Mouse (Mus musculus) telencephalon, adult 2 months (tissue): ENCODE data around the gene Usp48.

ENCODE experiments used
- DNase-seq: peaks from one replicate; pipeline ENCODE4 v3.0.0-alpha.2; 2011; ENCODE audit warnings: low read depth, low spot score

The Usp48 gene

DNA sequence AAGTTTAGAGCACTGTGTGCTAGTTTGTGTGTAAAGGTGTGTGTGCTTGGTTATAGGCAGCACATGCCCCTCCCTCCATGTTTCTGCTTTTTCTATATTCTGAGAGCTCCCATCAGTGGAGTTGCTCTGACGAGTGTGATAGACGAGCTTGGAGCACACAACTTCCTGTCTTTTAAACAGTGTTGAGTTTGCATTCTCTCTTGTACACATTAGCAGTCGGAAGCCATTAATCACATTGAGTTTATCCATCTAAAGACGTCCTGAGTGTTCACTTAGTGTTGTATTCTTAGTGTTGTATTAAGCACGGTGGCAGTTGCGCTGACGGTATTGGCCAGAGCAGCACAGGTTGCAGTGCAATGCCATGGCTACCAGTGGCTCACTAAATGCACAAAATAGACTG is 15.7 kb downstream of the Usp48 start:
- DNase-seq = no peak

DNA sequence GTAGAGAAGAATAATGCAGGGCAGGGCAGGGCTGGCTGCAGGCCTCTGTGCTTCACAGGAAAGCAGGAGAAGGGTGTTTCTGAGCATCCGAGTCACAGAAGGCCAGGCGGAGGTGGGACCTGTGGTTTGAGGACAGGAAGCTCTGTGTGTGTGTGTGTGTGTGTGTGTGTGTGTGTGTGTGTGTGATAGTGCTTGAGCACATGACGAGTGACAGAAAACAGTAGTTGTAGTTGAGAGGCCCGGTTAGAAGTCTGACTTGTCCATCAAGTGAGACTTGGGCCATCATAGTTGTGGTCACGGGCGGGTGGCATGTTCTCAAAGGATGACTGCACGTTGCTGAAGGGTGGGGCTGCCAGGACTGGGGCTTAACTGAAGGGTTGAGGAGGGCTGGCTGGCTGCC is 16.1 kb downstream of the Usp48 start:
- DNase-seq = no peak

DNA sequence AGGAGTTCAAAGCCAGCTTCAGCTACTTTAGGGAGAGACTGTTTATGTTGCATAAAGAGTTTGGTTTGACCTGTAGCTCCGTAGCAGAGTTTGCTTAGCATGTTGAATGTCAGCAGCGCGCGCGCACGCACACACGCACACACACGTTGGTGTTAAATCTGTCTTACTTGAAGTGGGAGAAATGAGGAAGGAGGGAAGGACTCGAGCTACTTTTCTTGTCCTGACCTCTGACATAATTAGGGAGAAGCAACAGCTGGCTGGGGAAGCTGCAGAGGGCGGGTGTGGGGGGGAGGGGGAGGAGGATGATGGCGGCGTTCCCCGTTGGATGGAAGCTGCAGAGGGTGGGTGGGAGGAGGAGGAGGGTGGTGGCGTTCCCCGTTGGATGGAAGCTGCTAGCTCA is 16.7 kb downstream of the Usp48 start:
- no peak for DNase-seq

DNA sequence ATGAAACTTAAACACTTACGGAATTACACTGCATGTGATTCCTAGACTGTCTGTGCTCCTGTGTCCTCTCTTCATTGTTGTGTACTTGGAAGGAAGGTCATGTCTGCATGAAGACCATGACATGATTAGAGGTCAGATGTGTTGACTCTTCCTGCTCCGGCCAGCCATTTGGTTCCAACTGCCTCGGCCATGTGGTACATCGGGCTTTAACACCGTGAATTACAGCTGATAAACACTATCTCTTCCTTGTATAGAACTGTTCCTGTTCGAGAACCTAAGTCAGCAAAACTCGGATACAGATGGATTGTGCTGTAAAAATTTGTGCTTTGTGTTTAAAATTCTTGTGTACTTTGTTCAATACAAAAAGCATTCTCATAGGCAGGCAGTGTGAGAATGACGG is 29.3 kb downstream of the Usp48 start:
- no peak for DNase-seq

DNA sequence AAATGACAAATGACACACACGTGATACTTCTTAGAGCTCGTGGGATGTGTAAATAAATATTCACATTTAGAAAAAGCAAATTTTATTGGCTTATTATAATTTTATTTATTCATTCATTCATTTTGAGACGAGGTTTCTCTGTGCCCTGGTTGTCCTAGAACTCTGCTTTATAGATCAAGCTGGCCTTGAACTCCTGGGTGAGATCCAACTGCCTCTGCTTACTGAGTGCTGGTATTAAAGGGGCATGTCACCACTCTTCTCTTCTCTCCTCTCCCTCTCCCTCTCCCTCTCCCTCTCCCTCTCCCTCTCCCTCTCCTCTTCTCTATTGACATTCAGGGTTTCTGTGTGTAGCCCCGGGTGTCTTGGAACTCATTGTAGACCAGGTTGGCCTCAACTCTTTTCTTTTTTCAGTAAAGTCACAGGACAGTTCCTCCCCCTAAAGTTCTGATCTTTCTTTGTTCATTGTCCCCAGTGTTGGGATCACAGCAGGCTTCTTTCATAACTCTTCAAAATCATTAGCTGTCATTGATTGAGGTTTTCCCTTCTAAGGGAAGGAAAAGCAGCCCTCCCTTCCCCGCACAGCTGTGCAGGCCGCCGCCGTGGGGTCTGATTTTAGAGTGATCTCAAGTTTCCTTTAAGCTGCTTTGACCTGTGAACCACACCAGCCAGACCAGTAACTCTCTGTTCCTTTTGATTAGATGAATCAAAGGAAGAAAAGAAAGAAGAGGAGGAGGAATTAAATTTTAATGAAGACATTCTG is 34.1 kb downstream of the Usp48 start:
- no peak for DNase-seq

DNA sequence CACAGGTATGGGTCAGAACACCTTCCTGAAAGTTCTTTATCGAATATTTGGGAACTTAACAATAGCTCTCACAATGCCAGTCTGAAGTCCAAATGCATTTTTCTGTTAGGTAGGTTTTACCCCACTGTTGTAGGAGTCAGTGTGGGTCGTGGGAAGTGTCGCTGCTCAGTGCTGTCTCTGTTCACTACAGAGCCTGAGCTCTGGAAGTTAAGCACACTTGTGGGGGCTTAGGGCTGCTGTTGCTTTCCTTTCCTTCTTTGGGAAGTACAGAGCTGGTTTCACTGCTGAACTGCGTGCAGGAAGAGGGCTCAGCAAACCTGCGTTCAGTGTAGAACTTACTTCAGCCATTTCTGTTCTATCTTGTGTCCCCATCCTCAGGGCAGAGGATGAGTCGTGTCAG is 34.8 kb downstream of the Usp48 start:
- DNase-seq = no peak

DNA sequence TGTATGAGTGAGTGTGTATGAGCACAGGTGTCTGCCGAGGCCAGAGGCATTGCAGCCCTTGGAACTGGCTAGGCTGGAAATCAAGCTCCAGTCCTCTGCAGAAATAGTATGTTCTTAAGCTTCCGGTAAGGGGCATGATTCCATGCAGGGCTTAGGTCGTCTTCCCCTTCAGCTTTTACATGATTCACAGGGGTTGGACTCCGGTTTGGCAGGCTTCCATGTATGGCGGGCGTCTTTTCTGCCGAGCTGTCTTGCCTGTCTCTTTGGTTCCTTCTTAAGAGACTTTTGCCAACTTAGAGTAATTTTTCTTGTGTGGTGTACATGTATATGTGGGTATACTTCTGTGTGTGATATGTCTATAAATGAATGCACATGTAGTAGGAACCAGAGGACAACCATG is 35.8 kb downstream of the Usp48 start:
- no peak for DNase-seq

DNA sequence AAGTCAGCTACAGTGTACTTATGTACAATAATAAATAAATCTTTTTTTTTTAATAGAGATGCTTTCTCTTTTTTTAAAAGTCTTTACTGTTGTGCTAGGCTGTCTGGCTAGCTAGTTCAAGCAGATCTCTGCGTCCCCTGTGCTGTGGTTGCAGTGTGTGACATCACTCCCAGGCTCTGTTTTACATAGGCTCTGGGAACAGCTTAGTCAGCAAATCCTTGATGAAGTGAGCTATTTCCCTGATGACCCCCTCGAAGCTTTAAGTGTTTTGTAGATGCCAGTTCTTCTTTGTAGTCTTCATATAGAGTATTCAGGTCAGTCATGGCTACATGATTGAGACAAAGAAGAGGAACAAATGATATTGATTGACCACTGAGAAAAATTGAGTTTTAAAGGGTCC is 36.6 kb downstream of the Usp48 start:
- no peak for DNase-seq

DNA sequence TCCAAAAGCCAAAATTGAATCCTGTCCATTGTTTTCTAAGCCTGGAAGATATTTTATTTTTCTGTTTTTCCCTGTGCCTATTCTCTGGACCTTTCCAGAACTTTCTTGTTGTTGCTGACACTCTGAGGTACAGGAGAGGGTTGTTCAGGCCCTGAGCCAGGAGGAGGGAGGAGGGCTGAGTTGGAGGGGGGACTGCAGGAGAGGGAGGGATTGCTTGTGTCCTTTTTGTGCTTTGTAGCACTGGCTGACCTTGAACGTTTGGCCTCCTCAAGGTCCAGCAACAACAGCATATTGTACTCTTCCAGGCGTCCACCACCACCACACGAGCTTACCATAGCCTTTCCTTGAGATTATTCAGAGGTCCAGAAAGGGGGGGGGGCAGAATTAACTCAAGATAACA is 38.0 kb downstream of the Usp48 start:
- no peak for DNase-seq

DNA sequence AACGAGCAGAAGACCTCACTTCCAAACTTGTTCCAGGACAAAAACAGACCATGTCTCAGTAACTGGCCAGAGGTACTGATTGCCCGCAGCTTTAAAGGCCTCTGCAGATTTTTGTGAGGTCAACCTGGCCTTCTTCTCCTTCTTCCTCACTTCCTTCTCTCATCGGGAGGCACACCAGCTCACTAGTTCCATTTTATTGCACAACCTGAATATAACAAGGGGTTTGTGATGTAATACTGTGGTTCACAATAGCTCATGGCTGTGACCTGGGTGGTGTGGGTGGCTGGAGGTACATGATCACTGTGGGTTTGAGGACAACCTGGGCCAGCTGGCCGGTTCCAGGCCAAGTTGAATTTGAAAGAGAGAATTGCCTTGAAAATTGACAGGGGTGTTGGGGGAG is 39.8 kb downstream of the Usp48 start:
- DNase-seq = no peak

DNA sequence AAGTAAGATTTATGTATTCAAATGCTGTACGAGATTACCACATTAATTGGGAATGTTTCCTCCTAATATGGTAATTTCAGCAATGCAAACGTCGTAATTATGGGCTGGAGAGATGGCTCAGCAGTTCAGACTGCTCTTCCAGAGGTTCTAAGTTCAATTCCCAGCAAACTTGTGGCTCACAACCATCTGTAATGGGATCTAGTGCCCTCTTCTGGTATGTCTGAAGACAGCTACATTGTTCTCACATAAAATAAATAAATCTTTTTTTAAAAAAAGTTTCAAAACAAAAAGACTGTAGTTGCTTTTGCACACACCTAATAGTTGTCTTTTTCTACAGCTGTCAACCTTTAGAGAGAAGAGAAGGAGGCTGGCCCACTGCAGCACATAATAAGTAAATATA is 43.0 kb downstream of the Usp48 start:
- no peak for DNase-seq

DNA sequence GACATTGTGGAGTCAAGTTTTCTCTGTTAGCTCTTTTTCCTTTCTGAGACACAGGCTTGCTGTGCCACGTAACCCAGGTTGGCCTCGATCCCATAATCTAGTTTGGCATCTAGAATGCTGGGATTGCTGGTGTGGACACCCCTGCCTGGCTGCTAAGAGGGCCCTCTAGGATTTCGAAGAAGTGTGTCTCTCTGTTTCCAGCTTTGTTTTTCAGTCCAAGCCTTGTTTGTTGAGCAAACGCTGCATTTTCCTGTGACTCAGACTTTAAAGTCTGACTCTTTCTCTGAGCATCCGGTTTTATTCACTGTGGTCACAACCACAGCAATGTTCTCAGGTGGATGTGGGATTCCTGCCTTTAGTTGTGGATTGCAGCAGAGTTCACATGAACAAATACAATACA is 48.0 kb downstream of the Usp48 start:
- no peak for DNase-seq

DNA sequence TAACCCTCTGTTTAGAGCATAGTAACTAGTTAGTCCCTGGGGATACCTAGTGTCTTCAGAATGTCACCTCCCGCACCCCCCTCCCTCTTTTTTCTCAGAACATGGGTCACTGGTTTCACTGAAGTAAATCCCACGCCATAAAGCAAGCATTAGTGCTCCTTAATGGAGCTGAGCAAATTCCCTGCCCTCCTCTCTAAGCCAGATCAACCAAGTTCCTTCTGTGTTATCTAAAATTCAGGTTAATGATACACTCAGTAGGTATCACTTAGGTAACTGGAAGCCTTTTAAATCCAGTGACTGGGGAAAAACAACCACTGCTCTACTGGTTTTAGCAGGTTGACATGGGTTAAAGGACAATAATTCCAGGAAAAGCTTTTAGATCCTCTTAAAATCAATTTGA is 48.5 kb downstream of the Usp48 start:
- DNase-seq = no peak

DNA sequence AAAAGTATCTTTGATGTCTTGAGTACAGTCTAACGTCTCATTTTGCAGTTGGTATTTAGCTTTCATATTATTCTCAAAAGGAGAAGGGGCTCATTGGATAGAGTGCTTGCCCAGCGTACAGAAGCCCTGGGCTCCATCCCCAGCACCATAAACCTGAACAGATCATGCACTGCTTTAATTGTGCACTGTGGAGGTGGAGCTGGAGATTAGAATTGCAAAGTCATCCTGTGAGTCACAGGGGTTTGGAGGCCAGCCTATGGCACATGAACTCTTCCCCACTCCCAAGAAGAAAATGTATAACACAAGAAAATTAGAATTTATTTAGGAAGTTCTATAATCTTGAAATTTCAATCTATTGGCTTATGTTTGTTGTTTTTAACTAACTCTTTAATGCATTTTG is 49.9 kb downstream of the Usp48 start:
- no peak for DNase-seq

DNA sequence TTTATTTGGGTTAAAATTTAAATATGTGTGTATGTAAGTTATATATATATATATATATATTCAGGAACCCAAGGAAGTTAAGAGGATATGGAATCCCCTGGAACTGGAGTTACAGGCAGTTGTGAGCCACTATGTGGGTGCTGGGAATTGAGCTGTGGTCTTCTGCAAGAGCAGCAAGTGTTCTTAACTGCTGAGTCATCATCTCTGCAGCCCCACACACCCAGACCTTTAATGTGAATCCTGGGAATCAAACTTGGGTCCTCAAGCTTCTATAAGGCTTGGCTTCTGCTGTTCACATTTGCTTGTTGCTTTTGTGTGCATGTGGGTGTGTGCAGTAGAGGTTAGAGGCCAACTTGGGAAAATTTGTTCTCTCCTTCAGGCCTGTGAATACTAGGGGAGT is 52.7 kb downstream of the Usp48 start:
- DNase-seq = no peak

DNA sequence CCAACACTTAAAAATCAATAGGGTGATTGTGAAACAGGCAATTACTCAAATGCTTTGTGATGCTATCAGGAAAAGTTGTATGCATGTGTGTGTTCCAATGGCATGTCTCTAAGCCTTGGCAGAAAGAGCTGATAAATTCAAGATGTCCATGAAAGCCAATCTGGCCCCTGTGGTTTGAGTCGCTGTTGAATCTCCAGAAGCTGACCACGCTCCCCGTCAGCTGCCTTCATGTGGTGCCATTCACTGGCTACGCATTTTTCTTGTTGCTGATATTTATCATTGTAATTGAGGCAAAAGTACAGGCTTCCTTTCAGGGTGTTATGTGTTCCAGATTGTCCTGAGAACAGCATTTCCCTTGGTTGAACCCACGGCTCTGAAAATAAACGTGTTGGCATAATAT is 54.1 kb downstream of the Usp48 start:
- no peak for DNase-seq

DNA sequence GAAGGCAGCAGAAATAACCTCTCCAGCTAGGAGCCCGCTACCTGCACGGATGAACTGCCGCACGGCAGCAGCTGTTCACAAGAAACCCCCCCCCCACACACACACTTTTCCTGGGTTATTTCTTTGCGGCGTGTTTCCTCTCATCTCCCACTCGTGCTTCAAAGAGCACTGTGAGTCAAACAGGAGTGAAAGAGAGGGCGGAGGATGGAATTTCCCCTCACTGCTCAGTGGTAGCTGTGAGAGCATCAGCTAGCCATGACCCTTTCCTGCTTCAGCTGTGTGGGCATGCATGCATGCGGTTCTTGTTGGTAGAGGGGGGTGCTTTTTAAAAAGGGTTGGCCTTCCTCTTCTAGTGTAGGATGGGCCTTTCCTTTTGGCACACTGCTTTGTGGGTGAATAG is 54.7 kb downstream of the Usp48 start:
- DNase-seq = no peak

DNA sequence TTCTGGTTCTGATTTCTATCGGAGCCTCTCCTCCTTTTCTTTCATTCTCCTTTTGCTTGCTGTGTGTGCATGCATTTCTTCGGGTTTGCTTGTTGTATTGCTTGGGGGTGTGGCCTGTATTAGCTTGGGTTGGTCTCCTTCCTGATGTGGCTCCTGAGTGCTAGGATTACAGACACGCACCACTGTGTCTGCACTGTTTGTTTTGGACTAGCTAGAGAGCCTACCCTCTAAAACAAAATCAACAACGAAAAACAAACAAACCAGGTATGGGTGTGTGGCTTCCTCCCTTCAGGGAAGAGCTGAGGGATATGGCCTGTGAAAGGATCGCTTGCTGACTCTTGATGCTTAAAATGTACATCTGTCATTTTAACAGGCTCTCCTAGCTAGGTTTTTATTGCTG is 57.4 kb downstream of the Usp48 start:
- DNase-seq = no peak

DNA sequence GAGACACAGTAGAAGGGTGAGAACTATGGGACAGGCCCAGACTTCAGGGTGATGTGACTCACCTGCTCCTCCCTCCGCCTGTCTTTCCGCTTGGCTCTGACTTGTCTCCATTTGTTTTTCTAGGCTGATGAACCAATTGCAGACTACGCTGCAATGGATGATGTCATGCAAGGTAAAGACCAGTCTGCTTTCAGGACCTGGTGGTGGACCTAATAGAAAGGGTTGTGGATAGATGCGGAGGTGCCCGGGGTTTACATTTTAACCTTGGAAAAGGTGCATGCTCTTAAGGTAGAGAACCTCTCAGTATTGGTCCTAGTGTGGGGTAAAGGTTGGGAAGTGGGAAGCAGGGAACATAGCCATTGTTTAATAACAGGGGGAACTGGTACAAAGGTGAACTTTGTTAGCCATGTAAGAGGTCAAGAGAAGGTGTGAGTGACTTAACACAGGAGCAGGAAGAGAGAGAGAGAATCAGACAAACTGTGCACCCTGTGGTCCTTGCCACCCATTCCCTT is 59.3 kb downstream of the Usp48 start:
- DNase-seq = no peak

DNA sequence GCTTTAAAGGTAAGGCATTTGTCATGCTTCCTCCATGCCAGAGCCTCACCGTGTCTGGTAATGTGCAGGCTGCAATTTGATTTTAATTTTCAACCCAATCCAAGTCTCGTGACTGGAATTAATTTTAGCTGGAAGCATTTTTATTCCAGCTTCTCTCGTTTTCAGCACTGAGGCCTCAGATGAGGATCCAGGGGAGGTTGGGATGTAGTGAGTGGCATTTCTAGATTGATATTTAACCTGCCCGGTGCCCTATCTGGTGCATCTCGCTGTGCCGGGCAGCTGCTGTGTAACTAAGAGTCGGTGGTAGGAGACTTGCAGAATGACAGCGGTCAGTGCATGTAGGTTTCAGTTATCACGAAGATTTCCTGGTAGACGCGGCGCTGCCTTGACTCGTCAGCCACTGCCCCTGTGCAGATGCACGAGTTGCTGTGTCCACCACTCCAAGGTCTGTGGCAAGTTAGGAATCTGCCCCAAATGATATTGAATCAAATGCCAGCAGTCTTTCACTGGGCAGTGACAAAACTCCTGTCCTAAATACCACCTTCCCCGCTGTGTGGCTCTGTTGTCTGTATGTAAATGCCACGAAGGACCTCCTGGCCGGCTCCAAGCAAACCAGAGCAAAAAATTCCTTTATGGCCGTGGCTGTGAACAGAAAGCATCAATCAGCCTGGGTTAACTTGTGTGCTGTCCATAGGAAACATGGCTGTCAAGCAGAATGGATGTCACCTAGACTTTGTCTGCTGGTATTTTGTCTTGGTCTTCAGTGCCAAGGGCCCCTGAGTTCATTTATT is 61.9 kb downstream of the Usp48 start:
- DNase-seq = no peak

DNA sequence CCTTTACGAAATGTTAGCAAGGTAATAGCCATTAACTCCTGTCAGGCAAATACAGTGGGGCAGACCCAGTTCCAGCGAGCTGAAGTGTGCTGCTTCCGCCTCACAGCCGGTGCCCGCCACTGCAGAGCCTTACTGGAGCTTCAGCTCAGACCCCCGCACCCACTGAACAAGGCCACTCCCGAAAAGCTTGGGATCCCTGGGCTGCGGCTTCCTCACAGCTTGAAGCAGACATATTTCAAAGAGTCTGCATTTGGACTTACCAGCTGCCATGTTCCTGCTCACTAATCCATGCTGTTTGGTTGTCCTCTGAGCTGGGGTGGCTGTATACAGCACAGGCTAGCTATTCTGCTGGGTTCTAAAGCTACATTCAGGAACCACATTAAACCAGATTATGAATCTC is 64.1 kb downstream of the Usp48 start:
- no peak for DNase-seq

DNA sequence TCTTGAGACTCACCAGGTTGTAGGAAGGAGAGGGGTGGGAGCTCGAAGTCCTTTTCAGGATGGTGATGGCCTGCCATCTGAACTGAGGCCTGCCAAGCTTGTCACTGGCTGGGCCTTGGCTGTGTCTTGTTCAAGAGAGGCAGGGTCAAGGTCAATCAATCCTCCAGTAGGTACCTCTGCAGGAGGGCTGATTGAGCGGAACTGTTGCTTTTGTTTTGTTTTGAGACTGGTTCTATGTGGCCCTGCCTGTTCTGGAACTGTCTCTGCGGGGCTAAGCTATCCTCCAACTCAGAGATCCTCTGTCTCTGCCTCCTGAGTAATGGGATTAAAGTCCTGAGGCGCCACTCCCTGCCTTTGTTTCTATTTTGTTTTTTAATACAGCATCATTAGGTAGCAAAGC is 66.0 kb downstream of the Usp48 start:
- no peak for DNase-seq

DNA sequence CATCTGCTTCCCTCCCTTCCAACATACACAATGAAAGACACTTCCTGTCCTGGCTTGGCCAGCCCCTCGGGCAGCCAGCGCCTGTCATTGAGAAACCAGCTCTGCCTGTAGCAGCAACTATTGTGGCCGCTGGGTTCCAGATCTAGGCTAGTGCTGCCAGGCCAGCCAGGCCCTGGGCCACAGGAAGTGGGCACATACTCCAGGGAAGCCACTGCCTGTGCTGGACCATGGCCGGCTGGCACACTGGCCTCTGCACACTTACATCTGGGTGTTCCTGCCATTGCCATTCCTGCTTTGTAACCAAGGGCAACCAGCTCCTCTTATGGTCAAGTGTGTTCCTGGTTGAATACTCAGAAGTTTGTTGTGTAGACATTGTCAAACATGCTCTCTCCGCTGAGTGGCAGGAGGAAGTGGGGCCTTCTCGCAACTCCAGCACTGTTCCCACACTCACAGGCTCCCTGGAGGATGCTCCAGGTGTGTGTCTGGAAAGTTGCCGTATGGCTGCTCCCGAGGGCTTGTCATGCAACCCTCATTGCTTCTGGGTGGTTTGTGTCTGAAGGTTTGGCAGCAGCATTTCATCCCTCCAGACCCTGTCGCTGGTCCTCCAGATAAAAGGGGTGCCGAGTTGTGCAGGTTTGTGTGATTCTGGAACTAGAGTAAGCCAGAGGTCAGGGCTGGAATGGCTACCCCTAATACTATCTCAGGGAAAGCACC is 67.0 kb downstream of the Usp48 start:
- no peak for DNase-seq
